In the genomic region with DNA sequence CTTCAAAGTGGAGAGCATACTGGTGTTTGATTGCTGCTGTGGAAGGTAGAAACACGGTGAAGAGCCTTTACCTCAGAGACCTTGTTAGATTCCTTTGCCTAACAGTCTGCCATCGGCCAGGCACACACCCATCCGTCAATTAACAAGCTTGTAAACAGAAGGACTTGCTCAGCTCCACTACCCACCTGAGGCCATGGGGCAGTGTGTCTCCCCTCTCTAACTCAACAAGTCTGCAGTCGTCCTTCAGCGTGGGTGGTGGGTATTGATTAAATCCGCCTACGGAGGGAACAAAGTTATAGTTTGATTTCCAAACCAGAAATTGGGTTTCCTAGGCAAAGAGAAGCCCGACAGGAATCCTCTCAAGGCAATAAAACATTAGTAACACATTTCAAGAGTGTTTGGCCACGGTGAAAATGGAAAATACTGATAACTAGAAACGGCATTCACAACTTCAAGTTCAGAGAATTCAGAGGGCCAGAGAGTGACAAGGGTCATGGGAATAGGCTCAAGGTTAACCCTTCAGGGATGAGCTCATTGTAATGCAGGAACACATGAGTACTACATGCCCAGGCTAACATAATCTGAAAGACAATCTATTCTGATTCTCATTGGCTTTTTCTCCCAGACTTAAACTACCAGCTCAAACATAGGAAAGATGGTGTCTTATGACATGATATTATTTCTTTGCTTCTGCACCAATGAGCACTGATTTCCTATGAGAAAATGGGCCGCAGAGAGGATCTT, we compare ENCODE assay signal across 19 mouse cellular contexts. TPM values are rescaled to one million over a fixed set of nuclear protein-coding genes. Genes with fewer than 3 reads are reported as not detected.
"Had no signal": no experiment of that assay in that cellular context is flagged by ENCODE, and none has a peak within 500 bp of the region (broad histone marks: within the 10 kb centered on the region; RNA-seq: fewer than 3 reads in every experiment).

No protein-coding gene starts in this region.

- ATAC-seq: midbrain, embryonic 16.5 days had no signal

- H3K36me3 ChIP-seq: midbrain, embryonic 10.5 days; midbrain, embryonic 12.5 days; neural tube, embryonic 12.5 days; stomach, embryonic 15.5 days had no signal

- H3K27me3 ChIP-seq: midbrain, embryonic 12.5 days; neural tube, embryonic 12.5 days; stomach, embryonic 15.5 days had no signal

- H3K9me3 ChIP-seq: midbrain, embryonic 10.5 days; midbrain, embryonic 12.5 days; neural tube, embryonic 12.5 days; stomach, embryonic 15.5 days had no signal

- DNase-seq: lung, adult 18-20 months; lung, embryonic 14.5 days; lung, postnatal 10 days; lung, postnatal 4 days; midbrain, embryonic 14.5 days; right cerebral cortex, postnatal 14 days; thymus, adult 2 months; thymus, postnatal 25 days; thymus, postnatal 4 days had no signal

- H3K9ac ChIP-seq: liver, embryonic 14.5 days; lung, embryonic 14.5 days; midbrain, embryonic 12.5 days; neural tube, embryonic 12.5 days; stomach, embryonic 15.5 days had no signal

- H3K4me2 ChIP-seq: lung, embryonic 14.5 days; midbrain, embryonic 12.5 days; neural tube, embryonic 12.5 days; stomach, embryonic 15.5 days had no signal

- H3K4me1 ChIP-seq: midbrain, embryonic 10.5 days; midbrain, embryonic 12.5 days; neural tube, embryonic 12.5 days; stomach, embryonic 15.5 days had no signal

- H3K27ac ChIP-seq: liver, embryonic 14.5 days; midbrain, embryonic 10.5 days; midbrain, embryonic 12.5 days; neural tube, embryonic 12.5 days; stomach, embryonic 15.5 days; stomach, postnatal 0 days had no signal

- H3K4me3 ChIP-seq: midbrain, embryonic 10.5 days; midbrain, embryonic 12.5 days; neural tube, embryonic 12.5 days; stomach, embryonic 15.5 days had no signal

RNA-seq across cellular contexts. Expression of a gene that starts 50.6 kb away (rescaled TPM):
- total RNA-seq: megakaryocyte, adult 5-6 weeks; megakaryocyte-erythroid progenitor cell, adult 5-6 weeks; neutrophil, adult 5-6 weeks had no signal
